Mouse (Mus musculus) liver, embryonic 11.5 days (tissue): Measurements from ENCODE around the gene Ebf4. TPM values are rescaled to one million over a fixed set of nuclear protein-coding genes. Genes with fewer than 3 reads are reported as not detected.
A peak's percentile ranks its signal among the peaks of the same experiment; 100 is the strongest.
"Not testable (repeated sequence)": the region's sequence is repeated elsewhere in the genome, so short reads cannot be mapped to it uniquely, and the experiment has no call there.

Experiments used
- ATAC-seq: fragments of 200-750 bp; cut with Nextera tagmentation; replicated peaks from 2 replicates; pipeline ENCODE4 v1.8.0; 2017; ENCODE audit warnings: moderate number of reproducible peaks, mild to moderate bottlenecking, moderate TSS enrichment, moderate library complexity; ENCODE audit not compliant: low FRiP score
- DNase-seq: peaks from one replicate; pipeline ENCODE4 v3.0.0-alpha.2; 2017; ENCODE audit warnings: low spot score
- H3K27ac ChIP-seq: fragments of 300-500 bp; sonication (generic); 2 replicates; pipeline ENCODE4 v1.5.1; 2014; ENCODE audit warnings: mild to moderate bottlenecking, low read depth, low read length, control low read depth
- H3K27me3 ChIP-seq: fragments of 300-500 bp; sonication (generic); replicated peaks from 2 replicates; pipeline ENCODE4 v1.6.1; 2014; ENCODE audit warnings: low read length, mixed read lengths; ENCODE audit not compliant: control insufficient read depth, insufficient read depth
- H3K36me3 ChIP-seq: fragments of 300-500 bp; sonication (generic); 2 replicates; pipeline ENCODE4 v1.6.1; 2014; ENCODE audit warnings: mild to moderate bottlenecking, low read length, moderate library complexity, mixed read lengths; ENCODE audit not compliant: control insufficient read depth, insufficient read depth
- H3K4me1 ChIP-seq: fragments of 300-500 bp; sonication (generic); replicated peaks from 2 replicates; pipeline ENCODE4 v1.6.1; 2014; ENCODE audit warnings: low read length, mixed read lengths; ENCODE audit not compliant: control insufficient read depth, insufficient read depth
- H3K4me2 ChIP-seq: fragments of 300-500 bp; sonication (generic); 2 replicates; pipeline ENCODE4 v1.6.1; 2014; ENCODE audit warnings: mild to moderate bottlenecking, control low read depth, moderate library complexity
- H3K4me3 ChIP-seq: fragments of 300-500 bp; sonication (generic); 2 replicates; pipeline ENCODE4 v1.5.1; 2014; ENCODE audit warnings: low read depth, low read length, control low read depth
- H3K9ac ChIP-seq: fragments of 300-500 bp; sonication (generic); 2 replicates; pipeline ENCODE4 v1.6.1; 2014; ENCODE audit warnings: low read depth, low read length, control low read depth
- H3K9me3 ChIP-seq: fragments of 300-500 bp; sonication (generic); 2 replicates; pipeline ENCODE4 v1.6.1; 2016; ENCODE audit warnings: low read length, inconsistent platforms, mixed read lengths; ENCODE audit not compliant: control insufficient read depth
- WGBS: fragments of 180-500 bp; shearing (Covaris S2); extraction: QIAGEN DNeasy Blood & Tissue Kit; methylation state at CpG from one replicate; pipeline ENCODE4 v1.1.7; 2014; 5-methylcytosine and 5-hydroxymethylcytosine counted together
- polyA plus RNA-seq: library from polyadenylated mRNA; unstranded; fragments of >200 nt; fragmentation: Nextera tagmentation; extraction: Ambion mirVana; gene quantifications from 2 replicates; pipeline ENCODE4 v1.2.1, GENCODE M21; 2014

Gene Ebf4
- polyA plus RNA-seq, 1 experiment from 2014 or later: 0.81 TPM

- no peaks in the 10 kb centered on the region for H3K36me3 ChIP-seq
- no peaks in the 10 kb centered on the region for H3K9me3 ChIP-seq
- no peak for ATAC-seq
- H3K4me2 ChIP-seq: no peak overlapping the region
- H3K9ac ChIP-seq: no peak overlapping the region
- H3K27ac ChIP-seq: no peak overlapping the region
- H3K4me1 ChIP-seq: no peaks in the 10 kb centered on the region
- no peak overlapping the region for H3K4me3 ChIP-seq
- H3K27me3 ChIP-seq: peaks cover 11% of the 10 kb centered on the region
- no peak for DNase-seq
- WGBS: 65% methylated on average over 3 of the region's 3 CpGs
These were observed 58.9 kb downstream of the Ebf4 start for GRCm38 (mm10) chr2:130353889-130354288.

DNA sequence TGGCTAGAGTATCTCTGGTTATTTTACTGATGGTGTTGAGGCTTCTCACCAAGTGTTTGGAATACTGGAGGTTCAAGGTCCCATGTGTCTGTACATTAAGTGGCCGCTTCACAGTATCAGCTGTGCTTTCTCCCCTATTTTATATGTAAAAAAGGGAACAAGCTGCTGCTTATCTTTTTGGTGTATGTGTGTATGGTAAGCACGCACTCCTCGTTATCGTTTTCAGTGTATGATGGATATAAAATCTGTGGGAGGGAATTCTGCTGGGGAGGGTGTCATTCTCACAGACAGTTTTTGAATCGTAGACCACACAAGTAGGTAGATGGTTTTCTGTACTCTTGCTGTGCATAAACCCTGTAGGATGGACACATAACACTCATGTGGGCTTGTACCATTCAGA, 62.6 kb downstream of the Ebf4 start:
- Histone ChIP-seq H3K9me3 (no peaks in the 10 kb centered on the region), H3K36me3 (no peaks in the 10 kb centered on the region), H3K27ac (no peak overlapping the region), H3K4me2 (no peak overlapping the region), H3K4me1 (no peaks in the 10 kb centered on the region), H3K4me3 (no peak overlapping the region), H3K9ac (no peak overlapping the region), H3K27me3 (peaks cover 46% of the 10 kb centered on the region)
- WGBS: 78% methylated on average over 5 of the region's 5 CpGs
- ATAC-seq (no peak), DNase-seq (no peak)

DNA sequence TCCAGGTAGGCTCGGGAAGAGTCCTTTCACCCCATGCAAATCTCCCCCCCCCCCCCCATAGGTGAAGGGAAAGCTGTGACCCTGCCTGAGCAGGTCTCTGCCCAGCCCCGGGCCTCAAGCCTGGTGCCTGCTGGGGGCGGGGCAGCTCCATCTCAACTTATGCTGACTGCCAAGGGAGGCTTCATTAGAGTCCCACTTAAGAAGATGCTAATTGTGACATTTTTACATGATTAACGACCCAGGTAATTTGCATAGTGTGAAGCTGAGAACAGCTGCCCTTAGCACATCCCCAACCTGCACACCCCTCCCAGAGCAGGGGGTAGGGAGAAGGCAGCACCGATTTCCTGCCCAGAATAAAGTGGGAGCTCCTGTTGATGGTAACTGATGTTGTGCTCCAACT, 63.9 kb downstream of the Ebf4 start:
- whole genome bisulfite sequencing: 14% methylated on average over 5 of the region's 5 CpGs
- H3K4me1 ChIP-seq: no peaks in the 10 kb centered on the region
- H3K27ac ChIP-seq: no peak overlapping the region
- peaks cover 59% of the 10 kb centered on the region for H3K27me3 ChIP-seq
- no peak for ATAC-seq
- H3K4me2 ChIP-seq: no peak overlapping the region
- H3K9ac ChIP-seq: no peak overlapping the region
- DNase-seq: no peak
- H3K36me3 ChIP-seq: no peaks in the 10 kb centered on the region
- no peak overlapping the region for H3K4me3 ChIP-seq
- no peaks in the 10 kb centered on the region for H3K9me3 ChIP-seq

GRCm38 (mm10) chr2:130362511-130363026, 67.6 kb downstream of the Ebf4 start:
- DNase-seq (peak; percentile 67), ATAC-seq (no peak; the same call in 1 of the 2 replicates)
- Histone ChIP-seq H3K9ac (no peak overlapping the region), H3K27ac (no peak overlapping the region), H3K4me2 (no peak overlapping the region), H3K27me3 (peaks cover 68% of the 10 kb centered on the region), H3K9me3 (no peaks in the 10 kb centered on the region), H3K36me3 (no peaks in the 10 kb centered on the region), H3K4me3 (0 out of 2 replicates have a peak overlapping the region, but pooled peaks have one; percentile 11), H3K4me1 (no peaks in the 10 kb centered on the region)
- 5% methylated on average over 14 of the region's 14 CpGs for WGBS

DNA sequence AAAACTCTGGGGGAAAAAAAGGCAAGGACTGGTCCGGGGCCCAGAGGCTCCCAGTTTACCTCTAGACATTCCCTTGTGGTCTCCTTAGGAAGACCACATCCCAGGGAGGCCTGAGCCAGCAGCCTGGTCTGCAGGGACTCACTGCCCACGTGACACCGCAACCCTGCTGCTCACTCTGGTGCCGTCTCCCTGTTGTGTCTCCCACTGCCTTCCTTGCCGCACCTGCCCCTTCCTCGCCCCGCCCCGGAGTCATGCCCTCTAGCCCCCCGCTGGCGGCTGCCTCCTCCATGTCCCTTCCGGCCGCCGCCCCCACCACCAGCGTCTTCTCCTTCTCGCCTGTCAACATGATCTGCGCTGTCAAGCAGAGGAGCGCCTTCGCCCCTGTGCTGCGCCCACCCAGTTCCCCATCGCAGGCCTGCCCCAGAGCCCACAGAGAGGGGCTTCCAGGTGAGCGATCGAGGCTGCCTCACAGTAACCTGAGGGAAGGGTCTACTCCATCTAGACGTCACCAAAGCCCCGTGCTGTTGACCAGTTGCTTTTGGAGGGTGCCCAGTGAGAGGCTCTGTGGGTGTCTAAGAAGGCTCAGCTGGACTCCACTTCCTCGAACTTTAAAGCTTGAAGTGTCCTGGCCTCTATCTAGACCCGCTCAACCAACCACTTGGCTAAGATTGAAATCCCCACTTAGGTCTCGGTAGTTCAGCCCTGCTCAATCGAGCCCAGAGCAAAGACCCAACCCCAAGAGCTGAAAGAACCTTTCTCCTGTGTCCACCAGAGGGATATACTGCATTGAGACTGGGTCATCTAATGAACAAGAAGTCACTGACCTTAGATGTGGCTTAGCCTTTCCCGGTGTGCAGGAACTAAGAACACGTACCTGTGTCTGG, 70.5 kb downstream of the Ebf4 start:
- no peak overlapping the region; the same call in 1 of the 2 replicates for H3K9ac ChIP-seq
- no peak for DNase-seq

GRCm38 (mm10) chr2:130367386-130367785, 72.4 kb downstream of the Ebf4 start:
- no peak overlapping the region for H3K27ac ChIP-seq
- 49% methylated on average over 4 of the region's 4 CpGs for WGBS
- ATAC-seq (no peak), DNase-seq (no peak)
- no peaks in the 10 kb centered on the region for H3K9me3 ChIP-seq
- H3K36me3 ChIP-seq: no peaks in the 10 kb centered on the region
- H3K27me3 ChIP-seq: peaks cover 26% of the 10 kb centered on the region
- H3K9ac ChIP-seq: no peak overlapping the region
- no peak overlapping the region for H3K4me3 ChIP-seq
- no peaks in the 10 kb centered on the region for H3K4me1 ChIP-seq
- no peak overlapping the region for H3K4me2 ChIP-seq

More for the DNA sequence above, 70.5 kb downstream of the Ebf4 start:
- H3K4me3 ChIP-seq: peak overlapping the region; percentile 42
- H3K4me1 ChIP-seq: no peaks in the 10 kb centered on the region
- peaks cover 45% of the 10 kb centered on the region for H3K27me3 ChIP-seq
- no peaks in the 10 kb centered on the region for H3K36me3 ChIP-seq
- H3K4me2 ChIP-seq: peak overlapping the region; percentile 67
- WGBS: 7% methylated on average over 27 of the region's 30 CpGs
- no peak for ATAC-seq
- no peaks in the 10 kb centered on the region for H3K9me3 ChIP-seq
- no peak overlapping the region for H3K27ac ChIP-seq

DNA sequence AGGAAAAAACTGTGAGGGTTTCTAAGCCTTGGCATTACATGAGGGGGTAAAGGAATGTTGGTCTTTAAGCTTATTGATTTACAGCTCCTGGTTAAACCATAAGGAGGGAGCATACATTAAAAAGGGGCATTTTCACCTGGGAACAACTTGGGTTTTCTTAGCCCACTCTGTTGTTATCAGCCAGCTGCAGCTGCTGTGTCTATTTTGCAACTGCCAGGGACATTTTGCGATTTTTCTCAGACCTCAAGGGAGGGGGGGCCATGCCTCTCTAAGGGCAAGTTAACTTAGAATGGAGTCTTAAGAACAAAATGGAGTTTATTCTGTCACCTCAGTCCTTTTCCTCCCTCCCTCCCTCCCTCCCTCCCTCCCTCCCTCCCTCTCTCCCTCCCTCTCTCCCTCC, 78.1 kb downstream of the Ebf4 start:
- H3K4me2 ChIP-seq, H3K36me3 ChIP-seq, H3K4me1 ChIP-seq, H3K4me3 ChIP-seq, H3K27ac ChIP-seq, H3K9ac ChIP-seq, H3K27me3 ChIP-seq, H3K9me3 ChIP-seq, DNase-seq: not testable (repeated sequence)
- ATAC-seq: peak; percentile 60; the same call in 1 of the 2 replicates
- 15% methylated on average over 1 of the region's 1 CpGs for WGBS

- H3K4me2 ChIP-seq: no peak overlapping the region
- 75% methylated on average over 4 of the region's 4 CpGs for WGBS
These were observed 80.0 kb downstream of the Ebf4 start for GRCm38 (mm10) chr2:130374951-130375350.

DNA sequence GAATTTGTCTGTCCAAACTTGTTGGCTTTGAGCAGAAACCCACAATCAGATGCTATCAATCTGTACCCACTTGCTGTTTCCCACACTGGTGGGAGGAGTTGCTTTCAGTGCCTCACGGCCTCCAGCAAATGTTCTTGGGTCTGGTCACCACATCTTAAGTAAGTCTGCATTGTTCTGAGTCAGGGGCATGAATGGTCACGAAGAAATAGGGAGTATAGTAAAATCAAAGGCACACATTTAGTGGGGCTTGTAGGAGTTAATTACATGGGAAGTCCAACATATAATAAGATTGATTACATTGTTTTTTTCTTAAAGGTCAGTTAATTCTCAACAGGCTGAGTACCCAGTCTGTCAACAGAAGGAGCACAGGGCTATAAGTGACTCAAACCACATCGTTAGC, 88.2 kb downstream of the Ebf4 start:
- Histone ChIP-seq H3K27me3 (no peaks in the 10 kb centered on the region; the same call in 1 of the 2 replicates), H3K9me3 (no peaks in the 10 kb centered on the region), H3K4me3 (no peak overlapping the region), H3K4me1 (no peaks in the 10 kb centered on the region), H3K36me3 (no peaks in the 10 kb centered on the region), H3K27ac (no peak overlapping the region), H3K4me2 (no peak overlapping the region), H3K9ac (no peak overlapping the region)
- 62% methylated on average over 3 of the region's 3 CpGs for WGBS
- DNase-seq (no peak), ATAC-seq (no peak)

More at GRCm38 (mm10) chr2:130374951-130375350, 80.0 kb downstream of the Ebf4 start:
- ATAC-seq (no peak), DNase-seq (no peak)
- Histone ChIP-seq H3K36me3 (no peaks in the 10 kb centered on the region), H3K9me3 (no peaks in the 10 kb centered on the region), H3K27ac (no peak overlapping the region), H3K4me3 (no peak overlapping the region), H3K9ac (no peak overlapping the region), H3K27me3 (peaks cover 3% of the 10 kb centered on the region; the same call in 1 of the 2 replicates), H3K4me1 (no peaks in the 10 kb centered on the region)
